Mouse (Mus musculus): Measurements from ENCODE around the gene Pdia3. TPM values are rescaled to one million over a fixed set of nuclear protein-coding genes. Genes with fewer than 3 reads are reported as not detected.
"Not testable (repeated sequence)": the region's sequence is repeated elsewhere in the genome, so short reads cannot be mapped to it uniquely, and the experiment has no call there.

Gene Pdia3
- total RNA-seq, 2 experiments from 2014 or later = 28.3 to 39.1 TPM

GRCm38 (mm10) chr2:121442259-121443067, 28.9 kb downstream of the Pdia3 start:
- peak; percentile 51 for DNase-seq (ENCODE audit: low spot score)

GRCm38 (mm10) chr2:121443068-121443349, 29.4 kb downstream of the Pdia3 start:
- no peak for DNase-seq (ENCODE audit: low spot score)

GRCm38 (mm10) chr2:121444178-121444577, 30.6 kb downstream of the Pdia3 start, which contains the start of gene Ell3:
Ell3 (minus strand) TSS chr2:121444278.
- DNase-seq (ENCODE audit: low spot score) = no peak

GRCm38 (mm10) chr2:121445117-121445516, 31.5 kb downstream of the Pdia3 start:
- no peak for DNase-seq (ENCODE audit: low spot score)

GRCm38 (mm10) chr2:121446506-121446905, 32.9 kb downstream of the Pdia3 start:
- no peak for DNase-seq (ENCODE audit: low spot score)

GRCm38 (mm10) chr2:121447006-121447405, 33.4 kb downstream of the Pdia3 start:
- DNase-seq (ENCODE audit: low spot score) = no peak

GRCm38 (mm10) chr2:121448136-121448535, 34.6 kb downstream of the Pdia3 start:
- peak; percentile 57 for DNase-seq (ENCODE audit: low spot score)

- peak; percentile 100 for DNase-seq (ENCODE audit: low spot score)
These were observed 35.4 kb downstream of the Pdia3 start, which contains the start of gene Serf2 for GRCm38 (mm10) chr2:121448739-121449535. Serf2 (plus strand) TSS chr2:121449195.

GRCm38 (mm10) chr2:121449545-121450011, 36.0 kb downstream of the Pdia3 start:
- no peak for DNase-seq (ENCODE audit: low spot score)

GRCm38 (mm10) chr2:121450093-121450492, 36.5 kb downstream of the Pdia3 start:
- no peak for DNase-seq (ENCODE audit: low spot score)

- no peak for DNase-seq (ENCODE audit: low spot score)
These were observed 38.8 kb downstream of the Pdia3 start for GRCm38 (mm10) chr2:121452361-121452760.

- no peak for DNase-seq (ENCODE audit: low spot score)
These were observed 39.4 kb downstream of the Pdia3 start, which contains the start of gene Hypk for GRCm38 (mm10) chr2:121452990-121453389. Hypk (plus strand) TSS chr2:121453290.

GRCm38 (mm10) chr2:121453917-121454316, 40.3 kb downstream of the Pdia3 start:
- no peak for DNase-seq (ENCODE audit: low spot score)

GRCm38 (mm10) chr2:121455534-121455933, 42.0 kb downstream of the Pdia3 start:
- no peak for DNase-seq (ENCODE audit: low spot score)

GRCm38 (mm10) chr2:121456692-121457642, 43.4 kb downstream of the Pdia3 start, which contains the start of gene Serinc4:
Serinc4 (minus strand) TSS chr2:121456781.
- DNase-seq (ENCODE audit: low spot score) = peak; percentile 77

- no peak for DNase-seq (ENCODE audit: low spot score)
These were observed 46.5 kb downstream of the Pdia3 start for GRCm38 (mm10) chr2:121460071-121460470.

- DNase-seq (ENCODE audit: low spot score) = not testable (repeated sequence)
These were observed 55.4 kb downstream of the Pdia3 start for GRCm38 (mm10) chr2:121468982-121469381.

GRCm38 (mm10) chr2:121472783-121473182, 59.2 kb downstream of the Pdia3 start:
- not testable (repeated sequence) for DNase-seq (ENCODE audit: low spot score)

- peak; percentile 87 for DNase-seq (ENCODE audit: low spot score)
These were observed 60.0 kb downstream of the Pdia3 start, which contains the start of gene Mfap1b for GRCm38 (mm10) chr2:121473301-121474179. Mfap1b (minus strand) TSS chr2:121474067.

- DNase-seq (ENCODE audit: low spot score) = no peak
These were observed 60.6 kb downstream of the Pdia3 start for GRCm38 (mm10) chr2:121474180-121474535.

Measured in gastrocnemius, adult 18-20 months (tissue).